Mouse (Mus musculus) CH12.LX (cell line): ENCODE measurements at regions not wholly inside any gene's neighbourhood (a gene's known extent, or its start where the extent isn't known, plus 50 kb on each side); places are given as distances from the start of the nearest gene placed in this dataset.

Experiments
- DNase-seq: peaks from one replicate; pipeline ENCODE4 v3.0.0-alpha.2; 2013; ENCODE audit errors: extremely low read depth
- H3K27ac ChIP-seq: 2 replicates; pipeline ENCODE4 v1.5.1; 2012; ENCODE audit warnings: low read depth, mild to moderate bottlenecking, control low read depth, moderate library complexity; ENCODE audit not compliant: insufficient read depth
- H3K27me3 ChIP-seq: replicated peaks from 2 replicates; pipeline ENCODE3; 2012; ENCODE audit warnings: inconsistent platforms
- H3K36me3 ChIP-seq, 2 experiments: replicated peaks in 1 of 2; 2 replicates each; pipeline versions ENCODE3 to v1.6.1; 2012; ENCODE audit warnings: inconsistent platforms in 1 of 2, low read length in 1 of 2, mild to moderate bottlenecking in 1 of 2, mixed read lengths in 1 of 2, moderate library complexity in 1 of 2; ENCODE audit not compliant: control insufficient read depth in 1 of 2, insufficient read depth in 1 of 2
- H3K4me1 ChIP-seq, 2 experiments: 2 replicates each; pipeline ENCODE4 v1.6.1; 2012; ENCODE audit warnings: inconsistent platforms in 1 of 2, moderate library complexity in 1 of 2; ENCODE audit not compliant: insufficient read depth in 2 of 2, control insufficient read depth in 1 of 2
- H3K4me2 ChIP-seq: 2 replicates; pipeline ENCODE4 v1.6.1; 2012; ENCODE audit warnings: low read depth, mild to moderate bottlenecking, control low read depth; ENCODE audit not compliant: poor library complexity, insufficient read depth, severe bottlenecking
- H3K4me3 ChIP-seq, 3 experiments: fragments of 150-350 bp in 1 of 3; sonication (generic) in 1 of 3; replicated peaks in 1 of 3; 2 replicates each; pipeline versions ENCODE3 to v1.5.1; 2011 to 2012; ENCODE audit warnings: low read depth in 2 of 3, low read length in 2 of 3, mild to moderate bottlenecking in 2 of 3, moderate library complexity in 2 of 3, control low read depth in 1 of 3, improper control_type of control experiment in 1 of 3, inconsistent platforms in 1 of 3, mixed read lengths in 1 of 3; ENCODE audit not compliant: poor library complexity in 1 of 3
- H3K79me2 ChIP-seq: replicated peaks from 2 replicates; pipeline ENCODE4 v1.6.1; 2012; ENCODE audit warnings: mild to moderate bottlenecking, moderate library complexity; ENCODE audit not compliant: control insufficient read depth, poor library complexity, insufficient read depth, severe bottlenecking; ENCODE audit errors: extremely low read depth
- H3K9ac ChIP-seq: 2 replicates; pipeline ENCODE4 v1.6.1; 2012; ENCODE audit warnings: low read depth, mild to moderate bottlenecking, control low read depth, moderate library complexity; ENCODE audit not compliant: insufficient read depth
- H3K9me3 ChIP-seq: replicated peaks from 2 replicates; pipeline ENCODE3; 2012; ENCODE audit warnings: low read length, inconsistent platforms, mixed read lengths
- BHLHE40 ChIP-seq: IDR thresholded peaks from 2 replicates; pipeline ENCODE4 v1.6.1; 2011; ENCODE audit warnings: mild to moderate bottlenecking, low read depth, low read length, improper control_type of control experiment
- CHD2 ChIP-seq: IDR thresholded peaks from 2 replicates; pipeline ENCODE4 v1.6.1; 2011; ENCODE audit warnings: low read length, improper control_type of control experiment
- ELF1 ChIP-seq: IDR thresholded peaks from 2 replicates; pipeline ENCODE4 v1.6.1; 2014; ENCODE audit warnings: low read depth, mild to moderate bottlenecking, inconsistent platforms, low read length, improper control_type of control experiment
- ETS1 ChIP-seq: conservative IDR thresholded peaks from 2 replicates; pipeline ENCODE4 v1.6.1; 2012; ENCODE audit warnings: low read depth, mild to moderate bottlenecking, inconsistent platforms, low read length, improper control_type of control experiment, moderate library complexity
- GABPA ChIP-seq: IDR thresholded peaks from 2 replicates; pipeline ENCODE4 v1.6.1; 2012; ENCODE audit warnings: low read depth, low read length, improper control_type of control experiment, inconsistent platforms; ENCODE audit not compliant: insufficient replicate concordance
- IRF4 ChIP-seq: IDR thresholded peaks from 2 replicates; pipeline ENCODE4 v1.6.1; 2014; ENCODE audit warnings: low read depth, mild to moderate bottlenecking, inconsistent platforms, low read length, improper control_type of control experiment
- JUN ChIP-seq: IDR thresholded peaks from 2 replicates; pipeline ENCODE4 v1.6.1; 2011; ENCODE audit warnings: low read depth, mild to moderate bottlenecking, low read length, improper control_type of control experiment, moderate library complexity; ENCODE audit not compliant: insufficient read depth
- MAZ ChIP-seq: IDR thresholded peaks from 2 replicates; pipeline ENCODE4 v1.6.1; 2012; ENCODE audit warnings: low read depth, mild to moderate bottlenecking, inconsistent platforms, low read length, improper control_type of control experiment, moderate library complexity
- MXI1 ChIP-seq: IDR thresholded peaks from 2 replicates; pipeline ENCODE4 v1.6.1; 2011; ENCODE audit warnings: mild to moderate bottlenecking, low read depth, low read length, improper control_type of control experiment
- NELFE ChIP-seq: IDR thresholded peaks from 2 replicates; pipeline ENCODE4 v1.6.1; 2011; ENCODE audit warnings: low read depth, low read length, improper control_type of control experiment
- NRF1 ChIP-seq: IDR thresholded peaks from 2 replicates; pipeline ENCODE4 v1.6.1; 2014; ENCODE audit warnings: low read depth, mild to moderate bottlenecking, inconsistent platforms, low read length, improper control_type of control experiment, moderate library complexity
- POLR2A ChIP-seq: IDR thresholded peaks from 2 replicates; pipeline ENCODE4 v1.6.1; 2011; ENCODE audit warnings: low read depth, mild to moderate bottlenecking, improper control_type of control experiment, low read length
- RAD21 ChIP-seq: IDR thresholded peaks from 2 replicates; pipeline ENCODE4 v1.6.1; 2011; ENCODE audit warnings: low read depth, mild to moderate bottlenecking, low read length, improper control_type of control experiment, moderate library complexity
- SMC3 ChIP-seq: IDR thresholded peaks from 2 replicates; pipeline ENCODE4 v1.6.1; 2011; ENCODE audit warnings: low read depth, low read length, improper control_type of control experiment
- TBP ChIP-seq: conservative IDR thresholded peaks from 2 replicates; pipeline ENCODE4 v1.6.1; 2011; ENCODE audit warnings: low read depth, low read length, improper control_type of control experiment
- USF1 ChIP-seq: IDR thresholded peaks from 2 replicates; pipeline ENCODE4 v1.6.1; 2014; ENCODE audit warnings: low read depth, mild to moderate bottlenecking, inconsistent platforms, low read length, improper control_type of control experiment
- USF2 ChIP-seq: conservative IDR thresholded peaks from 2 replicates; pipeline ENCODE4 v1.6.1; 2011; ENCODE audit warnings: low read depth, low read length, improper control_type of control experiment
- ZMIZ1 ChIP-seq: IDR thresholded peaks from 2 replicates; pipeline ENCODE4 v1.6.1; 2012; ENCODE audit warnings: low read depth, mild to moderate bottlenecking, inconsistent platforms, low read length, improper control_type of control experiment
- dilution Hi-C: fragments of 300-500 bp; cut with MboI; formaldehyde crosslinking; loops from 2 replicates; pipeline ENCODE4 v1.14.3; 2020; ENCODE audit warnings: low sequenced_read_pairs; ENCODE audit not compliant: extremely low pct_unique_long_range_greater_than_20kb, extremely low pct_ligation_motif_present
- in situ Hi-C: fragments of 300-500 bp; cut with MboI; formaldehyde crosslinking; loops from 3 replicates; pipeline ENCODE4 v1.14.3; 2019; ENCODE audit warnings: low sequenced_read_pairs, low pct_ligation_motif_present, low pct_unique_long_range_greater_than_20kb, mixed read lengths

- dilution Hi-C loops (no loop called here), in situ Hi-C loops (no loop called here)
- DNase-seq: no peak
- no peak overlapping the region for H3K4me2 ChIP-seq
- no peak overlapping the region for H3K4me3 ChIP-seq
- H3K79me2 ChIP-seq: no peaks in the 10 kb centered on the region
- no peaks in the 10 kb centered on the region for H3K36me3 ChIP-seq
- no peaks in the 10 kb centered on the region for H3K27me3 ChIP-seq
- H3K9me3 ChIP-seq: peaks cover 21% of the 10 kb centered on the region
- no peak overlapping the region for H3K27ac ChIP-seq
- TF ChIP-seq BHLHE40: no peak
- no peak for TF ChIP-seq MXI1
- no peaks in the 10 kb centered on the region for H3K4me1 ChIP-seq
- H3K9ac ChIP-seq: no peak overlapping the region
Measured at GRCm38 (mm10) chr12:96226446-96226845, 534.4 kb downstream of the Flrt2 start.

GRCm38 (mm10) chr12:96228714-96229113 is 536.7 kb downstream of the Flrt2 start:
- dilution Hi-C loops (no loop called here), in situ Hi-C loops (no loop called here)
- Histone ChIP-seq H3K9ac (no peak overlapping the region), H3K36me3 (no peaks in the 10 kb centered on the region), H3K4me2 (no peak overlapping the region), H3K4me1 (no peaks in the 10 kb centered on the region), H3K9me3 (peaks cover 13% of the 10 kb centered on the region), H3K79me2 (no peaks in the 10 kb centered on the region), H3K27me3 (no peaks in the 10 kb centered on the region), H3K4me3 (no peak overlapping the region), H3K27ac (no peak overlapping the region)
- TF ChIP-seq ETS1 (no peak), JUN (no peak), USF2 (no peak), RAD21 (no peak), GABPA (no peak), IRF4 (no peak), NRF1 (no peak), ELF1 (no peak), USF1 (no peak), TBP (no peak), MXI1 (no peak), ZMIZ1 (no peak), MAZ (no peak), CHD2 (no peak), POLR2A (no peak), SMC3 (no peak), NELFE (no peak)
- no peak for DNase-seq
